Mouse (Mus musculus): ENCODE measurements at regions not wholly inside any gene's neighbourhood (a gene's known extent, or its start where the extent isn't known, plus 50 kb on each side); places are given as distances from the start of the nearest gene placed in this dataset.
A peak's percentile ranks its signal among the peaks of the same experiment; 100 is the strongest.

DNA sequence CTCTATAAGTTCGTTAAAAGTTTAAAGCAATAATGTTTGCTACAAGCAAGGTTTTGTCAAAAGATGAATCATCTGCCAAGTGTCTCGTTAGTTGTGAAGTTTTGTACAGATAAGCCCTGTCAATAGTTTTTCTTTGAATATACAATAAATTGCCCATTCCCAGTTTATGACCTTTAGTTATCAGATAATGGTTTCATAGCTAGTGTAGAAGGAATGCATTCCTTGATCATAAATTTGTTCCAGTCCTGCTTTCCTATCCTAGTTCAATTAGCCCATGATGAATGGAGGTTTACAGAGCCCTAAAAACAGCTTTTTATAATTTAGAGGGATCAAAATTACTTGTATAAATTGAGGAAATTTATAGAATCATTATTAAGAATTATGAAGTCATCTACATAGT is 62.5 kb upstream of the Lrch2 start:
- intact Hi-C loops (cut with DNase I): no loop called here
- no peak for DNase-seq

GRCm38 (mm10) chrX:147608660-147609059 is 54.8 kb upstream of the Lrch2 start:
- intact Hi-C loops (cut with DNase I): no loop called here
- peak; percentile 14 to 63 for DNase-seq
